Mouse (Mus musculus) C2C12 (cell line): ENCODE data around the gene Cxcr4. TPM values are rescaled to one million over a fixed set of nuclear protein-coding genes. Genes with fewer than 3 reads are reported as not detected.

Experiments used
- H3K27me3 ChIP-seq: one replicate; pipeline ENCODE4 v1.6.1; 2011; ENCODE audit not compliant: control insufficient read depth, insufficient read depth, insufficient read length
- H3K36me3 ChIP-seq: one replicate; pipeline ENCODE4 v1.6.1; 2011; ENCODE audit not compliant: control insufficient read depth, insufficient read depth
- H3K4me3 ChIP-seq: one replicate; pipeline ENCODE4 v1.5.1; 2011; ENCODE audit warnings: mild to moderate bottlenecking, control low read depth; ENCODE audit not compliant: poor library complexity, insufficient read depth, severe bottlenecking
- H3K79me2 ChIP-seq: one replicate; pipeline ENCODE4 v1.6.1; 2011; ENCODE audit not compliant: control insufficient read depth, insufficient read depth
- H3K79me3 ChIP-seq: one replicate; pipeline ENCODE4 v1.6.1; 2011; ENCODE audit warnings: low read depth, control low read depth
- H3ac ChIP-seq: one replicate; pipeline ENCODE3; 2011; ENCODE audit warnings: low read depth; ENCODE audit not compliant: control insufficient read depth, insufficient read length
- CEBPB ChIP-seq: IDR thresholded peaks from one replicate; pipeline ENCODE4 v1.6.1; 2011; ENCODE audit warnings: low read depth, mild to moderate bottlenecking, control low read depth, moderate library complexity
- CTCF ChIP-seq: IDR thresholded peaks from one replicate; pipeline ENCODE4 v1.5.1; 2011; ENCODE audit not compliant: control insufficient read depth, insufficient read depth, insufficient read length
- FOSL1 ChIP-seq: IDR thresholded peaks from one replicate; pipeline ENCODE4 v1.8.0; 2011; ENCODE audit warnings: mild to moderate bottlenecking, low read length; ENCODE audit not compliant: poor library complexity, insufficient read depth, severe bottlenecking
- MAX ChIP-seq: IDR thresholded peaks from one replicate; pipeline ENCODE4 v1.6.1; 2011; ENCODE audit warnings: mild to moderate bottlenecking, control low read depth
- MYOD1 ChIP-seq: IDR thresholded peaks from one replicate; pipeline ENCODE4 v1.6.1; 2011; ENCODE audit warnings: low read depth; ENCODE audit not compliant: control insufficient read depth, insufficient read length
- MYOG ChIP-seq: IDR thresholded peaks from one replicate; pipeline ENCODE4 v1.6.1; 2011; ENCODE audit not compliant: control insufficient read depth, insufficient read length; ENCODE audit errors: extremely low read depth
- USF1 ChIP-seq: IDR thresholded peaks from one replicate; pipeline ENCODE4 v1.6.1; 2011; ENCODE audit warnings: low read depth, mild to moderate bottlenecking, control low read depth, moderate library complexity
- polyA plus RNA-seq: library from polyadenylated mRNA; unstranded; fragments of >200 nt; fragmentation: generic; extraction: Trizol; gene quantifications from one replicate; pipeline ENCODE4 v1.2.1, GENCODE M21; 2012; ENCODE audit warnings: missing spikeins

The Cxcr4 gene
- polyA plus RNA-seq, 1 experiment: 27.5 TPM

GRCm38 (mm10) chr1:128552545-128552944 lies 39.5 kb downstream of the Cxcr4 start:
- Histone ChIP-seq H3K79me2 (no peaks in the 10 kb centered on the region), H3K4me3 (no peak overlapping the region), H3ac (no peak overlapping the region), H3K79me3 (no peaks in the 10 kb centered on the region), H3K36me3 (no peaks in the 10 kb centered on the region), H3K27me3 (no peaks in the 10 kb centered on the region)
- no peak for TF ChIP-seq FOSL1
- TF ChIP-seq MAX: no peak
- no peak for TF ChIP-seq MYOG
- no peak for TF ChIP-seq CTCF
- no peak for TF ChIP-seq USF1
- no peak for TF ChIP-seq MYOD1

GRCm38 (mm10) chr1:128551743-128552397 lies 40.2 kb downstream of the Cxcr4 start:
- Histone ChIP-seq H3K36me3 (no peaks in the 10 kb centered on the region), H3ac (no peak overlapping the region), H3K27me3 (no peaks in the 10 kb centered on the region)

GRCm38 (mm10) chr1:128549442-128549841 lies 42.7 kb downstream of the Cxcr4 start:
- H3K4me3 ChIP-seq: no peak overlapping the region
- no peak for TF ChIP-seq CTCF
- TF ChIP-seq CEBPB: no peak
- no peak for TF ChIP-seq MYOD1
- TF ChIP-seq USF1: no peak
- TF ChIP-seq FOSL1: no peak
- no peak for TF ChIP-seq MAX
- TF ChIP-seq MYOG: no peak
- no peaks in the 10 kb centered on the region for H3K79me2 ChIP-seq
- H3K79me3 ChIP-seq: no peaks in the 10 kb centered on the region
- H3K36me3 ChIP-seq: no peaks in the 10 kb centered on the region
- no peak overlapping the region for H3ac ChIP-seq
- no peaks in the 10 kb centered on the region for H3K27me3 ChIP-seq

More at GRCm38 (mm10) chr1:128551743-128552397, 40.2 kb downstream of the Cxcr4 start:
- Histone ChIP-seq H3K79me3 (no peaks in the 10 kb centered on the region), H3K4me3 (no peak overlapping the region), H3K79me2 (no peaks in the 10 kb centered on the region)
- TF ChIP-seq FOSL1: no peak
- no peak for TF ChIP-seq MYOG
- TF ChIP-seq CEBPB: no peak
- TF ChIP-seq USF1: no peak
- no peak for TF ChIP-seq MAX
- TF ChIP-seq CTCF: no peak
- no peak for TF ChIP-seq MYOD1

GRCm38 (mm10) chr1:128549007-128549406 lies 43.1 kb downstream of the Cxcr4 start:
- Histone ChIP-seq H3ac (no peak overlapping the region), H3K36me3 (no peaks in the 10 kb centered on the region), H3K4me3 (no peak overlapping the region), H3K79me3 (no peaks in the 10 kb centered on the region), H3K79me2 (no peaks in the 10 kb centered on the region), H3K27me3 (no peaks in the 10 kb centered on the region)
- TF ChIP-seq MAX (no peak), FOSL1 (no peak), CTCF (no peak), CEBPB (no peak), MYOD1 (no peak), USF1 (no peak), MYOG (no peak)

- H3K4me3 ChIP-seq: no peak overlapping the region
- no peaks in the 10 kb centered on the region for H3K27me3 ChIP-seq
- TF ChIP-seq MYOD1: no peak
- TF ChIP-seq USF1: no peak
- no peak for TF ChIP-seq MYOG
- TF ChIP-seq CEBPB: no peak
- TF ChIP-seq CTCF: no peak
- TF ChIP-seq FOSL1: no peak
- TF ChIP-seq MAX: no peak
- no peaks in the 10 kb centered on the region for H3K36me3 ChIP-seq
- H3K79me3 ChIP-seq: no peaks in the 10 kb centered on the region
- H3ac ChIP-seq: no peak overlapping the region
- H3K79me2 ChIP-seq: no peaks in the 10 kb centered on the region
Observed at GRCm38 (mm10) chr1:128548220-128548998, 43.7 kb downstream of the Cxcr4 start.

GRCm38 (mm10) chr1:128545672-128546071 lies 46.4 kb downstream of the Cxcr4 start:
- Histone ChIP-seq H3ac (no peak overlapping the region), H3K79me2 (no peaks in the 10 kb centered on the region), H3K4me3 (no peak overlapping the region), H3K36me3 (no peaks in the 10 kb centered on the region), H3K79me3 (no peaks in the 10 kb centered on the region), H3K27me3 (no peaks in the 10 kb centered on the region)
- TF ChIP-seq CTCF (no peak), MYOG (no peak), USF1 (no peak), CEBPB (no peak), FOSL1 (no peak), MYOD1 (no peak), MAX (no peak)
